Mouse (Mus musculus): ENCODE measurements around the gene Smc3. TPM values are rescaled to one million over a fixed set of nuclear protein-coding genes. Genes with fewer than 3 reads are reported as not detected.

Gene Smc3
- 83.4 and 83.8 TPM in 2 replicates for polyA plus RNA-seq (2016; fragmentation: Nextera tagmentation; extraction: Ambion mirVana)

- WGBS: under 1% methylated on average over 70 of the region's 70 CpGs
- peak; percentile 95 for ATAC-seq (ENCODE audit: insufficient number of reproducible peaks, insufficient read depth, low FRiP score, low TSS enrichment, low read depth)
- peaks cover 14% of the 10 kb centered on the region for H3K4me1 ChIP-seq (replicated peaks)
- peak within 1 kb of the TSS; percentile 96 for H3K9ac ChIP-seq (replicated peaks)
- H3K4me3 ChIP-seq (replicated peaks): peak within 1 kb of the TSS; percentile 89
- peak within 1 kb of the TSS; percentile 97 for H3K27ac ChIP-seq
- H3K27me3 ChIP-seq: no peaks in the 10 kb centered on the region
- H3K36me3 ChIP-seq: peaks cover 24% of the 10 kb centered on the region
- no peaks in the 10 kb centered on the region for H3K9me3 ChIP-seq
- peak within 1 kb of the TSS; percentile 95 for H3K4me2 ChIP-seq
Measured at GRCm38 (mm10) chr19:53599757-53600539, at the start of gene Smc3. Gene Smc3, plus strand, starts transcription at chr19:53600398.

GRCm38 (mm10) chr19:53550972-53551371 is 49.2 kb upstream of the Smc3 start:
- H3K9me3 ChIP-seq: no peaks in the 10 kb centered on the region
- H3K36me3 ChIP-seq: no peaks in the 10 kb centered on the region
- H3K27me3 ChIP-seq: no peaks in the 10 kb centered on the region
- no peak overlapping the region for H3K4me3 ChIP-seq (replicated peaks)
- no peak overlapping the region for H3K27ac ChIP-seq
- 75% methylated on average over 12 of the region's 12 CpGs for WGBS
- 0 out of 2 replicates have a peak, but pooled peaks cover 5% of the 10 kb centered on the region for H3K4me1 ChIP-seq (replicated peaks)
- ATAC-seq (ENCODE audit: insufficient number of reproducible peaks, insufficient read depth, low FRiP score, low TSS enrichment, low read depth): no peak
- H3K4me2 ChIP-seq: no peak overlapping the region
- H3K9ac ChIP-seq (replicated peaks): no peak overlapping the region

GRCm38 (mm10) chr19:53552216-53552786 is 47.9 kb upstream of the Smc3 start:
- H3K9ac ChIP-seq (replicated peaks): no peak overlapping the region
- H3K27ac ChIP-seq: no peak overlapping the region
- no peaks in the 10 kb centered on the region for H3K36me3 ChIP-seq
- H3K4me1 ChIP-seq (replicated peaks): peaks cover 11% of the 10 kb centered on the region
- no peak for ATAC-seq (ENCODE audit: insufficient number of reproducible peaks, insufficient read depth, low FRiP score, low TSS enrichment, low read depth)
- 27% methylated on average over 10 of the region's 10 CpGs for WGBS
- H3K4me3 ChIP-seq (replicated peaks): no peak overlapping the region
- no peaks in the 10 kb centered on the region for H3K9me3 ChIP-seq
- no peaks in the 10 kb centered on the region; the same call in 1 of the 2 replicates for H3K27me3 ChIP-seq
- no peak overlapping the region for H3K4me2 ChIP-seq

GRCm38 (mm10) chr19:53552795-53553194 is 47.4 kb upstream of the Smc3 start:
- H3K27ac ChIP-seq: no peak overlapping the region
- H3K27me3 ChIP-seq: no peaks in the 10 kb centered on the region; the same call in 1 of the 2 replicates
- H3K4me2 ChIP-seq: no peak overlapping the region
- WGBS: 45% methylated on average over 6 of the region's 6 CpGs
- no peaks in the 10 kb centered on the region for H3K36me3 ChIP-seq
- peaks cover 11% of the 10 kb centered on the region for H3K4me1 ChIP-seq (replicated peaks)
- H3K9me3 ChIP-seq: no peaks in the 10 kb centered on the region
- no peak overlapping the region for H3K4me3 ChIP-seq (replicated peaks)
- ATAC-seq (ENCODE audit: insufficient number of reproducible peaks, insufficient read depth, low FRiP score, low TSS enrichment, low read depth): no peak
- H3K9ac ChIP-seq (replicated peaks): no peak overlapping the region

GRCm38 (mm10) chr19:53554402-53554801 is 45.8 kb upstream of the Smc3 start:
- Histone ChIP-seq H3K4me2 (no peak overlapping the region), H3K4me1 (replicated peaks) (peaks cover 14% of the 10 kb centered on the region), H3K27ac (no peak overlapping the region), H3K27me3 (no peaks in the 10 kb centered on the region; the same call in 1 of the 2 replicates), H3K4me3 (replicated peaks) (no peak overlapping the region), H3K9ac (replicated peaks) (no peak overlapping the region), H3K36me3 (no peaks in the 10 kb centered on the region), H3K9me3 (no peaks in the 10 kb centered on the region)
- 86% methylated on average over 11 of the region's 11 CpGs for WGBS
- no peak for ATAC-seq (ENCODE audit: insufficient number of reproducible peaks, insufficient read depth, low FRiP score, low TSS enrichment, low read depth)

- 73% methylated on average over 5 of the region's 5 CpGs for WGBS
- Histone ChIP-seq H3K4me1 (replicated peaks) (peaks cover 14% of the 10 kb centered on the region), H3K9ac (replicated peaks) (no peak overlapping the region), H3K27me3 (no peaks in the 10 kb centered on the region; the same call in 1 of the 2 replicates), H3K9me3 (no peaks in the 10 kb centered on the region), H3K4me3 (replicated peaks) (no peak overlapping the region), H3K4me2 (no peak overlapping the region), H3K27ac (no peak overlapping the region), H3K36me3 (no peaks in the 10 kb centered on the region)
- no peak for ATAC-seq (ENCODE audit: insufficient number of reproducible peaks, insufficient read depth, low FRiP score, low TSS enrichment, low read depth)
Measured at GRCm38 (mm10) chr19:53554981-53555616, 45.1 kb upstream of the Smc3 start.

- H3K4me3 ChIP-seq (replicated peaks): peak overlapping the region; percentile 26
Measured at GRCm38 (mm10) chr19:53556841-53557240, 43.4 kb upstream of the Smc3 start.

GRCm38 (mm10) chr19:53557267-53557936 is 42.8 kb upstream of the Smc3 start:
- Histone ChIP-seq H3K9me3 (no peaks in the 10 kb centered on the region), H3K9ac (replicated peaks) (0 out of 2 replicates have a peak overlapping the region, but pooled peaks have one; percentile 34), H3K27me3 (no peaks in the 10 kb centered on the region; the same call in 1 of the 2 replicates), H3K36me3 (no peaks in the 10 kb centered on the region), H3K4me1 (replicated peaks) (peaks cover 14% of the 10 kb centered on the region), H3K4me2 (peak overlapping the region; percentile 55), H3K4me3 (replicated peaks) (peak overlapping the region; percentile 26), H3K27ac (no peak overlapping the region)
- WGBS: 23% methylated on average over 20 of the region's 20 CpGs
- ATAC-seq (ENCODE audit: insufficient number of reproducible peaks, insufficient read depth, low FRiP score, low TSS enrichment, low read depth): peak; percentile 70; the same call in 1 of the 2 replicates

More at GRCm38 (mm10) chr19:53556841-53557240, 43.4 kb upstream of the Smc3 start:
- ATAC-seq (ENCODE audit: insufficient number of reproducible peaks, insufficient read depth, low FRiP score, low TSS enrichment, low read depth): peak; percentile 35; the same call in 1 of the 2 replicates
- 30% methylated on average over 6 of the region's 6 CpGs for WGBS
- H3K36me3 ChIP-seq: no peaks in the 10 kb centered on the region
- H3K4me2 ChIP-seq: peak overlapping the region; percentile 55
- no peak overlapping the region for H3K27ac ChIP-seq
- no peaks in the 10 kb centered on the region; the same call in 1 of the 2 replicates for H3K27me3 ChIP-seq
- no peaks in the 10 kb centered on the region for H3K9me3 ChIP-seq
- peaks cover 14% of the 10 kb centered on the region for H3K4me1 ChIP-seq (replicated peaks)
- H3K9ac ChIP-seq (replicated peaks): no peak overlapping the region

GRCm38 (mm10) chr19:53560436-53560835 is 39.8 kb upstream of the Smc3 start:
- Histone ChIP-seq H3K4me1 (replicated peaks) (peaks cover 14% of the 10 kb centered on the region), H3K27me3 (no peaks in the 10 kb centered on the region; the same call in 1 of the 2 replicates), H3K9me3 (no peaks in the 10 kb centered on the region; the same call in 1 of the 2 replicates), H3K27ac (no peak overlapping the region), H3K4me3 (replicated peaks) (no peak overlapping the region), H3K4me2 (no peak overlapping the region), H3K36me3 (no peaks in the 10 kb centered on the region), H3K9ac (replicated peaks) (no peak overlapping the region)
- ATAC-seq (ENCODE audit: insufficient number of reproducible peaks, insufficient read depth, low FRiP score, low TSS enrichment, low read depth): no peak
- WGBS: 82% methylated on average over 3 of the region's 3 CpGs

- Histone ChIP-seq H3K4me2 (no peak overlapping the region), H3K27me3 (no peaks in the 10 kb centered on the region), H3K9ac (replicated peaks) (no peak overlapping the region), H3K9me3 (no peaks in the 10 kb centered on the region; the same call in 1 of the 2 replicates), H3K4me3 (replicated peaks) (no peak overlapping the region), H3K36me3 (no peaks in the 10 kb centered on the region), H3K27ac (no peak overlapping the region), H3K4me1 (replicated peaks) (no peaks in the 10 kb centered on the region)
- 53% methylated on average over 4 of the region's 4 CpGs for WGBS
- ATAC-seq (ENCODE audit: insufficient number of reproducible peaks, insufficient read depth, low FRiP score, low TSS enrichment, low read depth): no peak
Measured at GRCm38 (mm10) chr19:53564174-53564573, 36.0 kb upstream of the Smc3 start.
